Comparison of ENCODE assay signal across 1 mouse cellular context in genomic region chr11:60727392-60728140, GRCm38 (mm10).
TF ChIP-seq lines count a peak whose summit lies in the region.

No protein-coding gene starts in this region.

TF ChIP-seq in CH12.LX, 34 proteins besides CTCF, POLR2A, EP300 and RAD21 (continued from another document):
- TF ChIP-seq ZNF384 (IDR thresholded peaks at IDR 0.05; ENCODE audit: low read depth, low read length) (no peak), JUND (conservative IDR thresholded peaks at IDR 0.05; ENCODE audit: low read depth, low read length) (no peak), CHD2 (IDR thresholded peaks at IDR 0.05; ENCODE audit: low read length) (no peak), SMC3 (IDR thresholded peaks at IDR 0.05; ENCODE audit: low read depth, low read length) (no peak), PAX5 (IDR thresholded peaks at IDR 0.05; ENCODE audit: low read length) (no peak), GABPA (IDR thresholded peaks at IDR 0.05; ENCODE audit: insufficient replicate concordance, low read depth, low read length) (no peak), POLR2AphosphoS2 (IDR thresholded peaks at IDR 0.05; ENCODE audit: low read depth, low read length) (no peak), ELF1 (IDR thresholded peaks at IDR 0.05; ENCODE audit: low read depth, low read length) (no peak), ZC3H11A (IDR thresholded peaks at IDR 0.05; ENCODE audit: low read depth, low read length) (no peak), CHD1 (IDR thresholded peaks at IDR 0.05; ENCODE audit: low read depth, low read length) (0 out of 2 replicates have a peak, but pooled peaks have one; percentile 25), E2F4 (IDR thresholded peaks at IDR 0.05; ENCODE audit: insufficient replicate concordance, low read depth, low read length) (no peak), IRF4 (IDR thresholded peaks at IDR 0.05; ENCODE audit: low read depth, low read length) (no peak), MEF2A (IDR thresholded peaks at IDR 0.05; ENCODE audit: borderline replicate concordance, low read depth, low read length) (no peak; the same call in 1 of the 2 replicates), TCF12 (IDR thresholded peaks at IDR 0.05; ENCODE audit: low read depth, low read length) (no peak), USF1 (IDR thresholded peaks at IDR 0.05; ENCODE audit: low read depth, low read length) (no peak), MAFK (IDR thresholded peaks at IDR 0.05; ENCODE audit: insufficient replicate concordance, low read length) (no peak), ETS1 (conservative IDR thresholded peaks at IDR 0.05; ENCODE audit: low read depth, low read length) (no peak), SIN3A (IDR thresholded peaks at IDR 0.05; ENCODE audit: low read length) (no peak), BHLHE40 (IDR thresholded peaks at IDR 0.05; ENCODE audit: low read depth, low read length) (0 out of 2 replicates have a peak, but pooled peaks have one; percentile 25), USF2 (conservative IDR thresholded peaks at IDR 0.05; ENCODE audit: low read depth, low read length) (no peak), ZMIZ1 (IDR thresholded peaks at IDR 0.05; ENCODE audit: low read depth, low read length) (no peak; the same call in 1 of the 2 replicates), HCFC1 (IDR thresholded peaks at IDR 0.05; ENCODE audit: low read depth, low read length) (peak; percentile 10; the same call in 1 of the 2 replicates), TBP (conservative IDR thresholded peaks at IDR 0.05; ENCODE audit: low read depth, low read length) (no peak), ZKSCAN1 (IDR thresholded peaks at IDR 0.05; ENCODE audit: borderline replicate concordance, low read depth, low read length) (no peak), MAZ (IDR thresholded peaks at IDR 0.05; ENCODE audit: low read depth, low read length) (peak; percentile 35), MYC (IDR thresholded peaks at IDR 0.05; ENCODE audit: low read depth, low read length) (no peak)
